Mouse (Mus musculus) midbrain, embryonic 11.5 days (tissue): ENCODE data around the gene Maml1. TPM values are rescaled to one million over a fixed set of nuclear protein-coding genes. Genes with fewer than 3 reads are reported as not detected.
A peak's percentile ranks its signal among the peaks of the same experiment; 100 is the strongest.

Source experiments
- ATAC-seq: fragments of 200-750 bp; cut with Nextera tagmentation; 2 replicates; pipeline ENCODE4 v1.8.0; 2017; ENCODE audit warnings: moderate TSS enrichment, moderate library complexity; ENCODE audit not compliant: low FRiP score
- DNase-seq: peaks from one replicate; pipeline ENCODE4 v3.0.0; 2015; ENCODE audit warnings: low spot score; ENCODE audit errors: missing footprints
- H3K27ac ChIP-seq: fragments of 300-500 bp; sonication (generic); 2 replicates; pipeline ENCODE4 v1.5.1; 2014; ENCODE audit warnings: low read depth, low read length
- H3K27me3 ChIP-seq: fragments of 300-500 bp; sonication (generic); 2 replicates; pipeline ENCODE4 v1.6.1; 2014; ENCODE audit warnings: mild to moderate bottlenecking, low read length, moderate library complexity, mixed read lengths; ENCODE audit not compliant: control insufficient read depth, insufficient read depth
- H3K36me3 ChIP-seq: fragments of 300-500 bp; sonication (generic); 2 replicates; pipeline ENCODE4 v1.6.1; 2014; ENCODE audit warnings: mild to moderate bottlenecking, low read length, moderate library complexity, mixed read lengths; ENCODE audit not compliant: control insufficient read depth, insufficient read depth
- H3K4me1 ChIP-seq: fragments of 300-500 bp; sonication (generic); 2 replicates; pipeline ENCODE4 v1.6.1; 2014; ENCODE audit warnings: low read length; ENCODE audit not compliant: control insufficient read depth, insufficient read depth
- H3K4me2 ChIP-seq: fragments of 300-500 bp; sonication (generic); 2 replicates; pipeline ENCODE4 v1.6.1; 2014; ENCODE audit warnings: mild to moderate bottlenecking, moderate library complexity
- H3K4me3 ChIP-seq: fragments of 300-500 bp; sonication (generic); 2 replicates; pipeline ENCODE4 v1.5.1; 2014; ENCODE audit warnings: low read depth, low read length
- H3K9ac ChIP-seq: fragments of 300-500 bp; sonication (generic); 2 replicates; pipeline ENCODE4 v1.6.1; 2014; ENCODE audit warnings: low read length
- H3K9me3 ChIP-seq: fragments of 300-500 bp; sonication (generic); 2 replicates; pipeline ENCODE4 v1.6.1; 2016; ENCODE audit warnings: low read length; ENCODE audit not compliant: control insufficient read depth
- WGBS: fragments of 180-500 bp; shearing (Covaris S2); extraction: QIAGEN DNeasy Blood & Tissue Kit; methylation state at CpG from one replicate; pipeline ENCODE4 v1.1.7; 2014; 5-methylcytosine and 5-hydroxymethylcytosine counted together
- polyA plus RNA-seq: library from polyadenylated mRNA; unstranded; fragments of >200 nt; fragmentation: Nextera tagmentation; extraction: Ambion mirVana; gene quantifications from 2 replicates; pipeline ENCODE4 v1.2.1, GENCODE M21; 2014

Maml1 gene
- polyA plus RNA-seq = 9.5 and 10.7 TPM in 2 replicates

DNA sequence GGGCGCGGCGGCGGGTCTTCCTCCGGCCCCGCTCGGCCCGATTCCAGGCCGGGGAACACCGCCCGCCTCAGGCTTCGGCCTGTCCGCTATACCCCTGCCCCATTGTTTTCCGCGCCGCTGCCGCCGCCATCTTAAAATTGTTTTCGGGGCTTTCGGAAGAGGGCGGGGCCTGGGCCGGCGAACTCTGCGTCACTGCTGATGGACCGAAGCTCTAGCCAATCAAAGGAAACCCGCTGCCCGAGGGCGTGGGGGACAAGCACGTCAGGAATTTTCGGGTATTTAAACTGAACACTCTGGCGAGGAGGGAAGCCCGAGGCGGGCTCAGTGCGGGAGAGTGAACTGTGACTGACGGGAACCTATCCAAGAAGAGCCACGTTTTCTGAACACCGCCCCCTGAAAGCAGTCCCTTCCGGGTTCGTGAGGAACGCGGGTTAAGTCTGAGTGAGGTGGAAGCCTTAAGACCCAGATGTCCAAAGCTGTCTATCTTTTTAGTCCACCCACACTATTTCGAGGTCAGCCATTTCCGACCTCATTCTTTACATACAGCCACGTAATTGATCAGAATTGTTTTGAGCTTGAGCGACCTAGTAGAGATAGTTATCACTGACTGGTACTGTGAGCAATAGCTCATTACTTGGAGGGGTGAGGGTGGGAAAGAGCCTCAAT, at the start of gene Maml1:
Maml1 (minus strand) TSS at position 122 of the 666 bp plus-strand sequence.
- 0% methylated on average over 45 of the region's 45 CpGs for WGBS
- Histone ChIP-seq H3K9ac (peak within 1 kb of the TSS; percentile 99), H3K9me3 (no peaks in the 10 kb centered on the region), H3K4me3 (peak within 1 kb of the TSS; percentile 99), H3K36me3 (peaks cover 10% of the 10 kb centered on the region), H3K27ac (peak within 1 kb of the TSS; percentile 96), H3K4me1 (peaks cover 14% of the 10 kb centered on the region), H3K27me3 (no peaks in the 10 kb centered on the region), H3K4me2 (peak within 1 kb of the TSS; percentile 60)
- ATAC-seq = peak; percentile 99
- peak; percentile 99 for DNase-seq

DNA sequence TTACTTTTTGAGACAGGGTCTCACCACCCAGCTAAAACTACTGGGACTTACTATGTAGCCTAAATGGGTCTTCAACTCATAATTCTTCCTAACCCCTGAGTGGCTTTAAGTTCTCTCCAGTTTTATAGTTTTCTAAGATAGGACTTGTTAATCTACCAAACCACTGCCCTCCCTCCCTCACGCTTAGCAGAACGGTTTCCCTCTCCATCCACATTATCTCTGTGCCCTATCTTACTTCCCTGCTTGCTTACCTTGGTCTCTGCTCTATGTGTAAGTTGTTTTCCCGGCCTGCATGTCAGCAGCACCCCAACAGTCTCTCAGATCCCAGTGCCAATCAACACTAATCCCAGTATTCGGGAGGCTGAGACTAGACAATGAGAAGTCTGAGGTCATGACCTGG, 44.8 kb upstream of the Maml1 start:
- 62% methylated on average over 4 of the region's 4 CpGs for WGBS
- H3K27ac ChIP-seq = no peak overlapping the region
- no peaks in the 10 kb centered on the region for H3K36me3 ChIP-seq
- H3K4me1 ChIP-seq = no peaks in the 10 kb centered on the region
- no peaks in the 10 kb centered on the region for H3K9me3 ChIP-seq
- H3K27me3 ChIP-seq = no peaks in the 10 kb centered on the region
- H3K4me3 ChIP-seq = no peak overlapping the region
- DNase-seq = no peak
- ATAC-seq = no peak
- H3K4me2 ChIP-seq = no peak overlapping the region
- no peak overlapping the region for H3K9ac ChIP-seq

DNA sequence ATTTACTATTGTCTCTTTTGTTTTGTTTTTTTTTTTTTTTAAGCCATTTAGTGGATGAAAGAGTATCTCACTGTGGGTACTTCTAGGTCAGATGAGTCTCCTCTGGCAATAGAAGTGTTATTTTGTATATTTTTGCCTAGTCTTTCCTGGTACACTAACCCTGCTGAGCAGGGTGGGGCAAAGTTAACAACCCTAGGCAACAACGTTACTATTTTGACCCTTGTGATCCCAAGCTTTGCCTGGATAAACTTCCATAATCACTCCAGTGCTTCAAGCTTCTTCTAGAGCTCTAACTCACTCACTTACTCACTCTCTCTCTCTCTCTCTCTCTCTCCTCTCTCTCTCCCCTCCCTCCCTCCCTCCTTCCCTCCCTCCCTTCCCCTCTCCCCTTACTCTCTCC, 44.0 kb upstream of the Maml1 start:
- no peaks in the 10 kb centered on the region for H3K27me3 ChIP-seq
- H3K4me1 ChIP-seq = no peaks in the 10 kb centered on the region
- ATAC-seq = no peak
- 61% methylated on average over 1 of the region's 1 CpGs for WGBS
- no peak for DNase-seq
- H3K9me3 ChIP-seq = no peaks in the 10 kb centered on the region
- no peak overlapping the region for H3K4me2 ChIP-seq
- no peaks in the 10 kb centered on the region for H3K36me3 ChIP-seq
- no peak overlapping the region for H3K27ac ChIP-seq
- no peak overlapping the region for H3K4me3 ChIP-seq
- H3K9ac ChIP-seq = no peak overlapping the region

DNA sequence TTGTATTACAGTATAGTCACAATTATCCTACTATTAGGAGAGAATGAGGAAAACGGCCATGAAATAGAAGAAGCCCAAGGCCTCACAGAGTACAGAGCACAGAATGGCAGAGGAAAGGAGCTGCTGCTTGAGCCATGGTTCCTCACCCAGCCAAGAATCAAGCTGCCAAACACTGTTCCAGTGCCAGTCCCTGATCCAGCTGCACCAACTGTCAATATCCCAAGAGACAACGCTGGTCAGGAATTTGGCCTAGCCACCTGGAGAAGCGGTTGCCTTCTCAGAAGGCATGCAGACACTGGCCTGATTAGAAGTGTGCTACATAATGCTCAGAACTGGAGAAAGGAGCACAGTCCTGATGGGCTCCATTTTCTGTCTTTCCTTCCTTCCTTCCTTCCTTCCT, 41.1 kb upstream of the Maml1 start:
- H3K27ac ChIP-seq = no peak overlapping the region
- DNase-seq = no peak
- H3K27me3 ChIP-seq = no peaks in the 10 kb centered on the region
- no peak overlapping the region for H3K9ac ChIP-seq
- no peaks in the 10 kb centered on the region for H3K4me1 ChIP-seq
- WGBS = 85% methylated on average over 3 of the region's 3 CpGs
- H3K9me3 ChIP-seq = no peaks in the 10 kb centered on the region
- no peak overlapping the region for H3K4me3 ChIP-seq
- ATAC-seq = no peak
- H3K4me2 ChIP-seq = no peak overlapping the region
- no peaks in the 10 kb centered on the region for H3K36me3 ChIP-seq

DNA sequence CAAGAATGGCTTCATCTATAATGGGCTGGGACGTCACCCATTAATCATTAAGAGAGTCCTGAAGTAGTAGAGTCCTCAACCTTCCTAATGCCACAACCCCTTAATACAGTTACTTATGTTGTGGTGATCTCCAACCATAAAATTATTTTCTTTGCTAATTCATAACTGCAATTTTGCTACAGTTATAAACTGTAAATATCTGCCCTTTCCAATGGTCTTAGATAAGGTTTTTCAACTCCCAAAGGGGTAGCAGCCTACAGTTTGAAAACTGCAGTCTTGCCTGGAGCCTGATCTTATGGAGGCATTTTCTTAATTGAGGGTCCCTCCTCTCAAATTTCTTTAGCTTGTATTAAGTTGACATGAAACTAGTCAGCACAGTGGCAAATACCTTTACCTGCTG, 37.3 kb upstream of the Maml1 start:
- WGBS = 89% methylated on average over 1 of the region's 1 CpGs
- no peaks in the 10 kb centered on the region for H3K27me3 ChIP-seq
- ATAC-seq = no peak

DNA sequence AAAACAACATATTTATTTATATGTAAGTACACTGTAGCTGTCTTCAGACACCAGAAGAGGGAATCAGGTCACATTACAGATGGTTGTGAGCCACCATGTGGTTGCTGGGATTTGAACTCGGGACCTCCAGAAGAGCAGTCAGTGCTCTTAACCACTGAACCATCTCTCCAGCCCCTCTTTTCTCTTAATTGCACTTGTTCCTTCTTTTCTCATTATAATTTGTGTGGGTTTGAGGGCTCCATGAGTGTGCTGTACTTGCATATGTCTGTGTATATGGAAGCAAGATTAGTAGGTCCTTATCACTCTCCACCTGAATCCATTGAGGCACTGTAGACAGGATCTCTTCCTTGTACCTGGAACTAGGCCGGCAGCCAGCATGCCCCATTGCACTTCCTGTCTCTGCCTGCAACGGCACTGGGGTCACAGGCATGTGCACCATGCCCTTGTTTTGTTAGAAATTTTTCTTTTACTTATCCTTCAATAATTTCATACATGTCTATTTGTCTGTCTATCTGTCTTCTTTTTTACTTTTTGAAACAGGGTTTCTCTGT, 36.0 kb upstream of the Maml1 start:
- no peaks in the 10 kb centered on the region for H3K27me3 ChIP-seq
- no peaks in the 10 kb centered on the region for H3K36me3 ChIP-seq
- no peak overlapping the region for H3K4me2 ChIP-seq
- H3K27ac ChIP-seq = no peak overlapping the region
- peaks cover 13% of the 10 kb centered on the region for H3K4me1 ChIP-seq
- H3K9me3 ChIP-seq = no peaks in the 10 kb centered on the region
- DNase-seq (no peak), ATAC-seq (no peak)
- 87% methylated on average over 3 of the region's 3 CpGs for WGBS
- H3K9ac ChIP-seq = no peak overlapping the region
- no peak overlapping the region for H3K4me3 ChIP-seq

More for the DNA sequence above, 37.3 kb upstream of the Maml1 start:
- Histone ChIP-seq H3K4me3 (no peak overlapping the region), H3K4me2 (no peak overlapping the region), H3K4me1 (peaks cover 7% of the 10 kb centered on the region), H3K9ac (no peak overlapping the region), H3K27ac (no peak overlapping the region), H3K36me3 (no peaks in the 10 kb centered on the region), H3K9me3 (no peaks in the 10 kb centered on the region)
- DNase-seq = no peak

DNA sequence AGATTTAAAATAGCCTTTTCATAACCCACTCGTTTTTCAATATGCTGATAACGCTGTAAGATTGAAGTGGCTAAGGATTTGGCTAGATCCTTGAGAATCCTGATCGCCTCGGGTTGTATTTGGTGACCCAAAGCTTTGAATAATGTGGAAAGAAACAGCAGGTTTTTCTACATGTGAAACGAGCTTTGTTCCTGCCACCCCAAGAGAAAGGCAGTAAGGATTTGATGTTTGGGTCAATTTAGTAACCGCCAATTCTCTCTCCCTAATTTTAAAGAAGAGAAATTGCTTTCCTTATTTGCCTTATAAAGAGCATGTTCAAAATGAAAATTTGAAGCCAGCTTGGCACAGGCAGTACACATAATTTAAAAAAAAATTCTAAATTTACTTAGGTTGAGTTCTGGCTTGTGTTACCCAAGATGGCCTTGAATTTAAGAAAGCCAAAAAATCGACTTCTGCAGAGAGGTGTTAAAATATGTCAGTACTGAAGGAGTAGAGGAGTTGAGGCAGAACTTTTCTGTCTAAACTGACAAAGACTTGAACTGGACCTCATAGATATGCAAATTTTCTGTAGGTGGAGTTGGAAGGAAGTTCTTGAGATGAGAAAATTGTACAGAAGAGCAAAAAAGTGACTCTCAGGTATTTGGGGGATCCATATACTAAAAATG, 34.3 kb upstream of the Maml1 start:
- peak overlapping the region; percentile 94 for H3K4me3 ChIP-seq
- no peaks in the 10 kb centered on the region for H3K36me3 ChIP-seq
- peak overlapping the region; percentile 85 for H3K9ac ChIP-seq
- DNase-seq (no peak), ATAC-seq (no peak)
- H3K27me3 ChIP-seq = no peaks in the 10 kb centered on the region
- no peaks in the 10 kb centered on the region for H3K9me3 ChIP-seq
- H3K4me1 ChIP-seq = peaks cover 13% of the 10 kb centered on the region
- 8% methylated on average over 7 of the region's 7 CpGs for WGBS
- peak overlapping the region; percentile 23 for H3K27ac ChIP-seq
- H3K4me2 ChIP-seq = peak overlapping the region; percentile 54

DNA sequence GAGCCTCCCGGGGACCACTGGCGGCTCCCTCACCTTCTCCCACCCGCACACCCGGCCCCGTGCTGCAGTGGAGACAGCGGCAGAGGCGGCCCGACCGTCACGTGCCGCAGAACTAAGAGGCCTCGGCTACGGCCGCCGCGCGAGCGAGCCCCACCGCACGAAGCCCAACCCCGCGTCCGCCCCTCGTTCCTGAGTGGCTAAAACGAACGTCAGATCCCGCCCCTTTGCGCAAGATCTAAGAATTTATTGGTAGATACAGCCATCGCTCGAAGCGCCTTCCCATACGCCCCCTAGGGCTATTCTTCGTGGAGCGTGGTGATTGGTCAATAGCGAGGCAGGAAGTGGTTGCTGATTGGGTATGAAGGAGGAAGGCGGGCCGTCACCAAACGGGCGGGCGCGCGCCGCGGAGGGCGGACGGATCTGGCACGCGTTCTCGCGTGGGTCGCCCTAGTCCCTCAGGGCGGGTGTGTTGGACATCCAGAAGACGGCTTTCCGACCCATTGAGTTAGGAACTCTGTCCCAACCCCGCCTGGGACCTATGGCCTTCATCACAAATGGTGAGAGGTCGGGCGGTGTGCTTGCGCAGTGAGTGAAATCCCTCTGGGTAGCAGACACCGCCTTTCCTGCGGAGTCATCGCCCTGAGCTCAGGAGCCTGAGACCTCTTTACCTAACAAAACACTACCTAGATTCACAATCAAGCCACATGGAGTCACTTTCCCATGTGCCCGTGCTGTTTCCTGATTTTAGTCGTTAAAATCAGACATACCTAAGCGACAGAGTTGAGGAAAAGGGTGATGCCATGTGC, 33.6 kb upstream of the Maml1 start, which contains the start of gene Canx:
Canx (minus strand) TSS at position 178 of the 806 bp plus-strand sequence.
- Histone ChIP-seq H3K9ac (peak within 1 kb of the TSS; percentile 97), H3K4me2 (peak within 1 kb of the TSS; percentile 86), H3K9me3 (no peaks in the 10 kb centered on the region), H3K4me3 (peak within 1 kb of the TSS; percentile 94), H3K27ac (peak within 1 kb of the TSS; percentile 80), H3K36me3 (no peaks in the 10 kb centered on the region), H3K27me3 (no peaks in the 10 kb centered on the region), H3K4me1 (peaks cover 13% of the 10 kb centered on the region)
- under 1% methylated on average over 64 of the region's 64 CpGs for WGBS
- ATAC-seq (peak; percentile 98), DNase-seq (peak; percentile 100)
